Mouse (Mus musculus): ENCODE results near the gene E130116L18Rik.
"Not testable (repeated sequence)": the region's sequence is repeated elsewhere in the genome, so short reads cannot be mapped to it uniquely, and the experiment has no call there.

The E130116L18Rik gene

GRCm38 (mm10) chr5:25181004-25181531 is 41.9 kb downstream of the E130116L18Rik start, which contains the start of gene Galntl5:
Galntl5 (plus strand) TSS chr5:25181460.
- no peak for DNase-seq (ENCODE audit: extremely low spot score)

DNA sequence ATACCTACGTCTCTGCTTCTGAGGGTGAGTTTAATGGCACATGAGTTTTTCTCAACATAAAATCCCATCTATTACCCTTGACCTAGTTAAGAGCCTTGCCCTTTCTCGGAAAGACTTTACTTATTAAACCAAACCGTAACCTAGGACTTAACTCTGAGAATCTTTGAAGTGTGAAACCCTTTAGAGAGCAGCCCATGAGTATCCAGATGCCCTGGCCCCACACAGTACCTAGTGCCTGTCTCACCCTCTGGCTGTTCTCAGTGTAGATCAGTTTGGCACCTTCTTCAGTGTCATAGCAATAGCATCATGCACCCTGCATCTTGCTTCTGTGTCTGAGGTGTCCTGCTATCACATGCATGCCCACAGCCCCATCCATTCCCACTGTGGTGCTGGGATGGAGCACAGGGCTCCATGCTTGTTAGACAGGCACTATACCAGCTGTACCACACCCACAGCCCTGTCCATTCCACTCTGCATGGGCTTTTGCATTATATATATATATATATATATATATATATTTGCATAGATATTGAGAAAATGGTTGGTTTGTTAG is 42.9 kb downstream of the E130116L18Rik start:
- DNase-seq (ENCODE audit: extremely low spot score): no peak

DNA sequence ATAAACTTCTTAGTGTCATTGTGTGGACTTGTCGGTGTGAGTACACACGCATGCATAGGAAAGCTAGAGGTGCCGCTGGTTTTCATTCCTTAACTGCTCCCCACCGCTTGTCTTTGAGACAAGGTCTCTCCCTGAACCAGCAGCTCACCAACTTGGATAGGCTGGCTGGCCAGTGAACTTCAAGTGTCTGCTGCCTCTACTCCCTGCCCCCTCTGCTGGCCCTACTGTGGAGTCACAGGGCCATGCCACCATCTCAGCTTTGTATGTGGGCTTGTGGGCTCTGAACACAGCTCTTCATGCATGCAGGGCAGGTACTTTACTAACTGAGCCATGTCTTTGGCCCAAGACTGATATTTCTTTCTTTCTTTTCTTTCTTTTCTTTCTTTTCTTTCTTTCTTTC is 43.7 kb downstream of the E130116L18Rik start:
- DNase-seq (ENCODE audit: extremely low spot score): no peak

GRCm38 (mm10) chr5:25178543-25178942 is 44.4 kb downstream of the E130116L18Rik start:
- DNase-seq (ENCODE audit: extremely low spot score): not testable (repeated sequence)

- not testable (repeated sequence) for DNase-seq (ENCODE audit: extremely low spot score)
Observed at GRCm38 (mm10) chr5:25177937-25178336, 45.0 kb downstream of the E130116L18Rik start.

Data from embryo, embryonic 9.5 days (tissue).